Mouse (Mus musculus) neural tube, embryonic 15.5 days (tissue): ENCODE results near the gene Serpinb6b. TPM values are rescaled to one million over a fixed set of nuclear protein-coding genes. Genes with fewer than 3 reads are reported as not detected.
A peak's percentile ranks its signal among the peaks of the same experiment; 100 is the strongest.
"Not testable (repeated sequence)": the region's sequence is repeated elsewhere in the genome, so short reads cannot be mapped to it uniquely, and the experiment has no call there.

Experiments
- ATAC-seq: fragments of 200-750 bp; cut with Nextera tagmentation; 2 replicates; pipeline ENCODE4 v1.8.0; 2017; ENCODE audit warnings: mild to moderate bottlenecking, moderate TSS enrichment, moderate library complexity; ENCODE audit not compliant: low FRiP score
- H3K27ac ChIP-seq: fragments of 300-500 bp; sonication (generic); replicated peaks from 2 replicates; pipeline ENCODE4 v1.5.1; 2015; ENCODE audit warnings: mild to moderate bottlenecking, inconsistent platforms
- H3K27me3 ChIP-seq: fragments of 300-500 bp; sonication (generic); replicated peaks from 2 replicates; pipeline ENCODE4 v1.6.1; 2015; ENCODE audit warnings: inconsistent platforms
- H3K36me3 ChIP-seq: fragments of 300-500 bp; sonication (generic); 2 replicates; pipeline ENCODE4 v1.6.1; 2015; ENCODE audit warnings: inconsistent platforms
- H3K4me1 ChIP-seq: fragments of 300-500 bp; sonication (generic); 2 replicates; pipeline ENCODE4 v1.6.1; 2015; ENCODE audit warnings: inconsistent platforms
- H3K4me2 ChIP-seq: fragments of 300-500 bp; sonication (generic); 2 replicates; pipeline ENCODE4 v1.6.1; 2015; ENCODE audit warnings: inconsistent platforms, mild to moderate bottlenecking, moderate library complexity
- H3K4me3 ChIP-seq: fragments of 300-500 bp; sonication (generic); replicated peaks from 2 replicates; pipeline ENCODE4 v1.5.1; 2015; ENCODE audit warnings: mild to moderate bottlenecking, inconsistent platforms
- H3K9ac ChIP-seq: fragments of 300-500 bp; sonication (generic); replicated peaks from 2 replicates; pipeline ENCODE4 v1.6.1; 2015; ENCODE audit warnings: mild to moderate bottlenecking, inconsistent platforms
- H3K9me3 ChIP-seq: fragments of 300-500 bp; sonication (generic); replicated peaks from 2 replicates; pipeline ENCODE4 v1.6.1; 2016; ENCODE audit warnings: inconsistent platforms
- WGBS: fragments of 180-500 bp; shearing (Covaris S2); methylation state at CpG from one replicate; pipeline ENCODE4 v1.1.7; 2015; ENCODE audit warnings: mixed read lengths; 5-methylcytosine and 5-hydroxymethylcytosine counted together
- polyA plus RNA-seq: library from polyadenylated mRNA; unstranded; fragments of >200 nt; fragmentation: Nextera tagmentation; extraction: Ambion mirVana; gene quantifications from 2 replicates; pipeline ENCODE4 v1.2.1, GENCODE M21; 2015

Gene Serpinb6b
- 1.4 and 4.0 TPM in 2 replicates for polyA plus RNA-seq

GRCm38 (mm10) chr13:32964989-32965811 is at the start of gene Serpinb6b:
Serpinb6b (plus strand) TSS chr13:32965209.
- 52% methylated on average over 16 of the region's 16 CpGs for WGBS
- H3K4me3 ChIP-seq: peak within 1 kb of the TSS; percentile 24
- ATAC-seq: no peak

GRCm38 (mm10) chr13:32922622-32923021 is 42.4 kb upstream of the Serpinb6b start:
- ATAC-seq: no peak
- no peaks in the 10 kb centered on the region for H3K27me3 ChIP-seq
- no peak overlapping the region for H3K9ac ChIP-seq
- no peak overlapping the region for H3K27ac ChIP-seq
- no peak overlapping the region for H3K4me2 ChIP-seq
- no peaks in the 10 kb centered on the region for H3K4me1 ChIP-seq
- H3K9me3 ChIP-seq: no peaks in the 10 kb centered on the region
- no peak overlapping the region for H3K4me3 ChIP-seq
- no peaks in the 10 kb centered on the region for H3K36me3 ChIP-seq

More at GRCm38 (mm10) chr13:32964989-32965811, at the start of gene Serpinb6b:
- Histone ChIP-seq H3K27me3 (no peaks in the 10 kb centered on the region), H3K4me2 (peak within 1 kb of the TSS; percentile 48), H3K4me1 (no peaks in the 10 kb centered on the region), H3K27ac (no peak within 1 kb of the TSS), H3K9ac (no peak within 1 kb of the TSS), H3K9me3 (no peaks in the 10 kb centered on the region), H3K36me3 (no peaks in the 10 kb centered on the region)

- no peak overlapping the region for H3K27ac ChIP-seq
- no peaks in the 10 kb centered on the region for H3K4me1 ChIP-seq
- H3K9ac ChIP-seq: no peak overlapping the region
- 55% methylated on average over 7 of the region's 7 CpGs for WGBS
- no peak for ATAC-seq
- no peaks in the 10 kb centered on the region for H3K27me3 ChIP-seq
- no peaks in the 10 kb centered on the region for H3K9me3 ChIP-seq
- no peak overlapping the region for H3K4me3 ChIP-seq
- no peaks in the 10 kb centered on the region for H3K36me3 ChIP-seq
- H3K4me2 ChIP-seq: no peak overlapping the region
Measured at GRCm38 (mm10) chr13:32924578-32925360, 40.2 kb upstream of the Serpinb6b start.

GRCm38 (mm10) chr13:32926661-32927060 is 38.3 kb upstream of the Serpinb6b start:
- Histone ChIP-seq H3K27ac (no peak overlapping the region), H3K4me1 (no peaks in the 10 kb centered on the region), H3K4me3 (no peak overlapping the region), H3K27me3 (no peaks in the 10 kb centered on the region), H3K36me3 (no peaks in the 10 kb centered on the region), H3K9ac (no peak overlapping the region), H3K9me3 (no peaks in the 10 kb centered on the region), H3K4me2 (no peak overlapping the region)
- no peak for ATAC-seq
- WGBS: 87% methylated on average over 2 of the region's 2 CpGs

- Histone ChIP-seq H3K9me3 (no peaks in the 10 kb centered on the region), H3K4me3 (no peak overlapping the region), H3K27me3 (no peaks in the 10 kb centered on the region), H3K27ac (no peak overlapping the region), H3K36me3 (no peaks in the 10 kb centered on the region), H3K9ac (no peak overlapping the region), H3K4me2 (no peak overlapping the region), H3K4me1 (no peaks in the 10 kb centered on the region)
- ATAC-seq: no peak
- WGBS: 81% methylated on average over 1 of the region's 1 CpGs
Measured at GRCm38 (mm10) chr13:32927241-32927640, 37.8 kb upstream of the Serpinb6b start.

- Histone ChIP-seq H3K4me2 (no peak overlapping the region), H3K9me3 (no peaks in the 10 kb centered on the region), H3K9ac (no peak overlapping the region), H3K4me1 (no peaks in the 10 kb centered on the region), H3K4me3 (no peak overlapping the region), H3K27me3 (no peaks in the 10 kb centered on the region), H3K36me3 (no peaks in the 10 kb centered on the region), H3K27ac (no peak overlapping the region)
- ATAC-seq: no peak
- 89% methylated on average over 2 of the region's 2 CpGs for WGBS
Measured at GRCm38 (mm10) chr13:32929107-32929750, 35.8 kb upstream of the Serpinb6b start.

GRCm38 (mm10) chr13:32934706-32935381 is 30.2 kb upstream of the Serpinb6b start:
- Histone ChIP-seq H3K9ac (no peak overlapping the region), H3K4me3 (no peak overlapping the region), H3K4me1 (no peaks in the 10 kb centered on the region), H3K27me3 (no peaks in the 10 kb centered on the region), H3K9me3 (no peaks in the 10 kb centered on the region), H3K27ac (no peak overlapping the region), H3K36me3 (no peaks in the 10 kb centered on the region), H3K4me2 (no peak overlapping the region)
- no peak for ATAC-seq
- WGBS: 49% methylated on average over 1 of the region's 1 CpGs

GRCm38 (mm10) chr13:32938275-32938674 is 26.7 kb upstream of the Serpinb6b start:
- H3K4me3 ChIP-seq, ATAC-seq, H3K4me2 ChIP-seq, H3K27me3 ChIP-seq, H3K27ac ChIP-seq, H3K36me3 ChIP-seq, H3K9me3 ChIP-seq, H3K9ac ChIP-seq, H3K4me1 ChIP-seq: not testable (repeated sequence)
- 86% methylated on average over 4 of the region's 4 CpGs for WGBS

- not testable (repeated sequence) for H3K4me3 ChIP-seq, H3K27me3 ChIP-seq, H3K4me1 ChIP-seq, H3K27ac ChIP-seq, H3K9me3 ChIP-seq, H3K4me2 ChIP-seq, H3K9ac ChIP-seq, ATAC-seq, H3K36me3 ChIP-seq
- WGBS: 80% methylated on average over 3 of the region's 3 CpGs
Measured at GRCm38 (mm10) chr13:32939191-32939590, 25.8 kb upstream of the Serpinb6b start.

GRCm38 (mm10) chr13:32956537-32956936 is 8.5 kb upstream of the Serpinb6b start:
- H3K9ac ChIP-seq: no peak overlapping the region
- ATAC-seq: no peak
- no peak overlapping the region for H3K4me3 ChIP-seq
- no peak overlapping the region for H3K4me2 ChIP-seq
- H3K27ac ChIP-seq: no peak overlapping the region
- WGBS: 69% methylated on average over 4 of the region's 4 CpGs
- H3K4me1 ChIP-seq: no peaks in the 10 kb centered on the region
- no peaks in the 10 kb centered on the region for H3K36me3 ChIP-seq
- no peaks in the 10 kb centered on the region for H3K27me3 ChIP-seq
- no peaks in the 10 kb centered on the region for H3K9me3 ChIP-seq

GRCm38 (mm10) chr13:32957917-32958316 is 7.1 kb upstream of the Serpinb6b start:
- no peak for ATAC-seq
- no peak overlapping the region for H3K27ac ChIP-seq
- no peaks in the 10 kb centered on the region for H3K9me3 ChIP-seq
- WGBS: 89% methylated on average over 4 of the region's 4 CpGs
- H3K9ac ChIP-seq: no peak overlapping the region
- H3K27me3 ChIP-seq: no peaks in the 10 kb centered on the region
- no peaks in the 10 kb centered on the region for H3K36me3 ChIP-seq
- H3K4me3 ChIP-seq: no peak overlapping the region
- no peak overlapping the region for H3K4me2 ChIP-seq
- no peaks in the 10 kb centered on the region for H3K4me1 ChIP-seq
